Mouse (Mus musculus): ENCODE measurements around the gene Olfr418. TPM values are rescaled to one million over a fixed set of nuclear protein-coding genes. Genes with fewer than 3 reads are reported as not detected.

Olfr418 gene
- polyA plus RNA-seq, 1 experiment, result not detected

DNA sequence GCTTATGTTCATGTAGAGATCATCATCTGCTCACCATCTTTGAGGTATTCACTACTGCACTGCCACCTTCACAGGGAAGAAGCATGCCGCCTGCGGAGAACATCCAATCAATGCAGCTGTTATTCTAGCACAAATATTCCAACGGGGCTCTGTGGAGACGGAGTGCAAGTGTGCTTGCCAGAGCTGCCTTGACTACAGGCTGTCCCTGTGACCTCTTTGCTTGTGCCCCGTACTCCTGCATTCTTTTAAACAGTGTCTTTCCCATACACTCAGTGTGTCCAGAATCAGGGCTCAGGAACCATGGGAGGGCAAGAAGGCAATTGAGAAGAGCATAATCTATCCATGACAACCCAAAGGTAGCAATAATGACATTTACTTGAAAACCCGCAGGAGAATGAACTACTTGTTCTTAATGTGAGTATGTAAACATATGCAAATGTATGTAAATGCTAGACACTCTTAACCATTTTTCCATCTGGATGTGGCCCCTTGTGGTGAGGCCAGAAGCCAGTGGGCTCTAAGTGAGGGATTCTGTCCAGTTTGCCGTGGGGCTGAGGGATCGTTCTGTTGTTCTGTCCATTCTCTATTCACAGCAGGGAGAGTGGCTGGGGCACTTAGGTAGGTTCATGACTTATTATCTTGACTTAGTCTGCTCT is 55.9 kb downstream of the Olfr418 start:
- H3K27me3 ChIP-seq (replicated peaks), result peaks cover 6% of the 10 kb centered on the region
- H3K4me1 ChIP-seq, result peaks cover 23% of the 10 kb centered on the region
- no peak overlapping the region for H3K4me3 ChIP-seq (replicated peaks)
- H3K9me3 ChIP-seq, result no peaks in the 10 kb centered on the region
- peaks cover 8% of the 10 kb centered on the region for H3K36me3 ChIP-seq (replicated peaks; ENCODE audit: low read length)
- TF ChIP-seq FLI1 (IDR thresholded peaks at IDR 0.05; ENCODE audit: low read length) (no peak), GATA1 (IDR thresholded peaks at IDR 0.05; ENCODE audit: borderline replicate concordance, low read length) (no peak)

GRCm38 (mm10) chr1:173322249-173322627 is 56.4 kb downstream of the Olfr418 start:
- Histone ChIP-seq H3K9me3 (no peaks in the 10 kb centered on the region), H3K36me3 (replicated peaks; ENCODE audit: low read length) (peaks cover 12% of the 10 kb centered on the region), H3K4me1 (peaks cover 28% of the 10 kb centered on the region), H3K4me3 (replicated peaks) (no peak overlapping the region), H3K27me3 (replicated peaks) (peaks cover 6% of the 10 kb centered on the region)
- TF ChIP-seq GATA1 (IDR thresholded peaks at IDR 0.05; ENCODE audit: borderline replicate concordance, low read length) (no peak), FLI1 (IDR thresholded peaks at IDR 0.05; ENCODE audit: low read length) (no peak)

Other genes starting within 250 kb of the Olfr418 start
- not detected in 2 replicates for gene Olfr1408, start 128.6 kb upstream of the Olfr418 start, polyA plus RNA-seq (2012; ENCODE audit: insufficient read depth, low replicate concordance)
- not detected in 2 replicates for gene Olfr1406, start 75.4 kb upstream of the Olfr418 start, polyA plus RNA-seq (2012; ENCODE audit: insufficient read depth, low replicate concordance)
- not detected in 2 replicates for gene Olfr218, start 68.2 kb upstream of the Olfr418 start, polyA plus RNA-seq (2012; ENCODE audit: insufficient read depth, low replicate concordance)
- gene Olfr1404, start 53.6 kb upstream of the Olfr418 start, polyA plus RNA-seq (2012; ENCODE audit: insufficient read depth, low replicate concordance), result not detected in 2 replicates
- not detected in 2 replicates for gene Fcer1a, start 38.8 kb upstream of the Olfr418 start, polyA plus RNA-seq (2012; ENCODE audit: insufficient read depth, low replicate concordance)
- gene Mptx2, start 11.8 kb downstream of the Olfr418 start, polyA plus RNA-seq (2012; ENCODE audit: insufficient read depth, low replicate concordance), result not detected in 2 replicates
- gene Ackr1, start 67.7 kb downstream of the Olfr418 start, polyA plus RNA-seq (2012; ENCODE audit: insufficient read depth, low replicate concordance), result 1.4 and 1.6 TPM in 2 replicates
- 0.08 TPM in 1 of 2 replicates, not detected in the other for gene Aim2, start 84.9 kb downstream of the Olfr418 start, polyA plus RNA-seq (2012; ENCODE audit: insufficient read depth, low replicate concordance)
- not detected in 2 replicates for gene Cadm3, start 101.7 kb downstream of the Olfr418 start, polyA plus RNA-seq (2012; ENCODE audit: insufficient read depth, low replicate concordance)
- not detected in 2 replicates for gene Ifi206, start 225.0 kb downstream of the Olfr418 start, polyA plus RNA-seq (2012; ENCODE audit: insufficient read depth, low replicate concordance)

Data from megakaryocyte, embryonic 14.5 days (primary cell).